Mouse (Mus musculus): ENCODE results near the gene Ppp1r3e.

Ppp1r3e gene

GRCm38 (mm10) chr14:54885309-54885708, 8.0 kb upstream of the Ppp1r3e start:
- Histone ChIP-seq H3K9me3 (ENCODE audit: low read length) (no peaks in the 10 kb centered on the region), H3K4me1 (replicated peaks; ENCODE audit: low read depth, low read length) (peaks cover 44% of the 10 kb centered on the region), H3K27me3 (ENCODE audit: insufficient read depth, low read length) (no peaks in the 10 kb centered on the region), H3K4me3 (replicated peaks; ENCODE audit: low read length) (0 out of 2 replicates have a peak overlapping the region, but pooled peaks have one; percentile 80), H3K36me3 (ENCODE audit: insufficient read depth, low read length) (peaks cover 18% of the 10 kb centered on the region)
- TF ChIP-seq POU5F1 (IDR thresholded peaks at IDR 0.05; ENCODE audit: borderline replicate concordance, low read length) (no peak), NANOG (IDR thresholded peaks at IDR 0.05; ENCODE audit: borderline replicate concordance, low read length) (no peak), CTCF (conservative IDR thresholded peaks at IDR 0.05; ENCODE audit: low read length) (no peak)

- Histone ChIP-seq H3K27me3 (ENCODE audit: insufficient read depth, low read length) (no peaks in the 10 kb centered on the region), H3K4me1 (replicated peaks; ENCODE audit: low read depth, low read length) (peaks cover 44% of the 10 kb centered on the region), H3K9me3 (ENCODE audit: low read length) (no peaks in the 10 kb centered on the region), H3K36me3 (ENCODE audit: insufficient read depth, low read length) (peaks cover 18% of the 10 kb centered on the region), H3K4me3 (replicated peaks; ENCODE audit: low read length) (peak overlapping the region; percentile 80)
- no peak for TF ChIP-seq CTCF (conservative IDR thresholded peaks at IDR 0.05; ENCODE audit: low read length)
- TF ChIP-seq NANOG (IDR thresholded peaks at IDR 0.05; ENCODE audit: borderline replicate concordance, low read length), result no peak
- no peak for TF ChIP-seq POU5F1 (IDR thresholded peaks at IDR 0.05; ENCODE audit: borderline replicate concordance, low read length)
These were observed 6.8 kb upstream of the Ppp1r3e start for GRCm38 (mm10) chr14:54884022-54884712.

- H3K9me3 ChIP-seq (ENCODE audit: low read length), result no peaks in the 10 kb centered on the region
- H3K27me3 ChIP-seq (ENCODE audit: insufficient read depth, low read length), result peaks cover 3% of the 10 kb centered on the region; the same call in 1 of the 2 replicates
- peaks cover 44% of the 10 kb centered on the region for H3K4me1 ChIP-seq (replicated peaks; ENCODE audit: low read depth, low read length)
- TF ChIP-seq NANOG (IDR thresholded peaks at IDR 0.05; ENCODE audit: borderline replicate concordance, low read length) (no peak), CTCF (conservative IDR thresholded peaks at IDR 0.05; ENCODE audit: low read length) (no peak), POU5F1 (IDR thresholded peaks at IDR 0.05; ENCODE audit: borderline replicate concordance, low read length) (no peak)
- H3K4me3 ChIP-seq (replicated peaks; ENCODE audit: low read length), result peak within 1 kb of the TSS; percentile 80
- peaks cover 18% of the 10 kb centered on the region for H3K36me3 ChIP-seq (ENCODE audit: insufficient read depth, low read length)
These were observed 6.0 kb upstream of the Ppp1r3e start, which contains the start of the genes Bcl2l2 and Gm20521 for GRCm38 (mm10) chr14:54883154-54884021. Bcl2l2 (plus strand) TSS chr14:54883377. Gm20521 (plus strand) TSS chr14:54883441.

GRCm38 (mm10) chr14:54876539-54877047, 757 bp downstream of the Ppp1r3e start:
- TF ChIP-seq POU5F1 (IDR thresholded peaks at IDR 0.05; ENCODE audit: borderline replicate concordance, low read length), result no peak
- no peak for TF ChIP-seq CTCF (conservative IDR thresholded peaks at IDR 0.05; ENCODE audit: low read length)
- TF ChIP-seq NANOG (IDR thresholded peaks at IDR 0.05; ENCODE audit: borderline replicate concordance, low read length), result no peak
- H3K4me1 ChIP-seq (replicated peaks; ENCODE audit: low read depth, low read length), result peaks cover 21% of the 10 kb centered on the region
- H3K27me3 ChIP-seq (ENCODE audit: insufficient read depth, low read length), result peaks cover 52% of the 10 kb centered on the region

GRCm38 (mm10) chr14:54875844-54876538, 1.4 kb downstream of the Ppp1r3e start:
- Histone ChIP-seq H3K4me1 (replicated peaks; ENCODE audit: low read depth, low read length) (peaks cover 15% of the 10 kb centered on the region), H3K9me3 (ENCODE audit: low read length) (no peaks in the 10 kb centered on the region), H3K4me3 (replicated peaks; ENCODE audit: low read length) (peak overlapping the region; percentile 90), H3K36me3 (ENCODE audit: insufficient read depth, low read length) (no peaks in the 10 kb centered on the region), H3K27me3 (ENCODE audit: insufficient read depth, low read length) (peaks cover 52% of the 10 kb centered on the region)
- TF ChIP-seq NANOG (IDR thresholded peaks at IDR 0.05; ENCODE audit: borderline replicate concordance, low read length) (no peak), CTCF (conservative IDR thresholded peaks at IDR 0.05; ENCODE audit: low read length) (no peak), POU5F1 (IDR thresholded peaks at IDR 0.05; ENCODE audit: borderline replicate concordance, low read length) (no peak)

More at GRCm38 (mm10) chr14:54876539-54877047, 757 bp downstream of the Ppp1r3e start:
- H3K4me3 ChIP-seq (replicated peaks; ENCODE audit: low read length), result peak overlapping the region; percentile 90
- H3K9me3 ChIP-seq (ENCODE audit: low read length), result no peaks in the 10 kb centered on the region
- no peaks in the 10 kb centered on the region for H3K36me3 ChIP-seq (ENCODE audit: insufficient read depth, low read length)

- Histone ChIP-seq H3K4me1 (replicated peaks; ENCODE audit: low read depth, low read length) (peaks cover 12% of the 10 kb centered on the region), H3K9me3 (ENCODE audit: low read length) (no peaks in the 10 kb centered on the region), H3K4me3 (replicated peaks; ENCODE audit: low read length) (no peak overlapping the region), H3K36me3 (ENCODE audit: insufficient read depth, low read length) (no peaks in the 10 kb centered on the region), H3K27me3 (ENCODE audit: insufficient read depth, low read length) (peaks cover 52% of the 10 kb centered on the region)
- no peak for TF ChIP-seq CTCF (conservative IDR thresholded peaks at IDR 0.05; ENCODE audit: low read length)
- TF ChIP-seq POU5F1 (IDR thresholded peaks at IDR 0.05; ENCODE audit: borderline replicate concordance, low read length), result no peak
- no peak for TF ChIP-seq NANOG (IDR thresholded peaks at IDR 0.05; ENCODE audit: borderline replicate concordance, low read length)
These were observed 3.2 kb downstream of the Ppp1r3e start for GRCm38 (mm10) chr14:54874165-54874564.

GRCm38 (mm10) chr14:54870861-54871260, 6.5 kb downstream of the Ppp1r3e start, which contains the start of gene Homez:
Homez (minus strand) TSS chr14:54870961.
- no peaks in the 10 kb centered on the region for H3K36me3 ChIP-seq (ENCODE audit: insufficient read depth, low read length)
- H3K9me3 ChIP-seq (ENCODE audit: low read length), result no peaks in the 10 kb centered on the region
- peaks cover 9% of the 10 kb centered on the region for H3K4me1 ChIP-seq (replicated peaks; ENCODE audit: low read depth, low read length)
- TF ChIP-seq CTCF (conservative IDR thresholded peaks at IDR 0.05; ENCODE audit: low read length) (no peak), POU5F1 (IDR thresholded peaks at IDR 0.05; ENCODE audit: borderline replicate concordance, low read length) (no peak), NANOG (IDR thresholded peaks at IDR 0.05; ENCODE audit: borderline replicate concordance, low read length) (no peak)
- no peak within 1 kb of the TSS for H3K4me3 ChIP-seq (replicated peaks; ENCODE audit: low read length)
- peaks cover 31% of the 10 kb centered on the region for H3K27me3 ChIP-seq (ENCODE audit: insufficient read depth, low read length)

Data from E14TG2a.4 (cell line).